Mouse (Mus musculus): ENCODE data around the gene Pitpnm3.

Pitpnm3 gene

GRCm38 (mm10) chr11:72086251-72087046, 49.1 kb downstream of the Pitpnm3 start:
- DNase-seq, result no peak

- no peak for DNase-seq
These were observed 51.2 kb downstream of the Pitpnm3 start for GRCm38 (mm10) chr11:72084337-72084736.

- DNase-seq, result no peak
These were observed 53.0 kb downstream of the Pitpnm3 start for GRCm38 (mm10) chr11:72082601-72083000.

- no peak for DNase-seq
These were observed 55.1 kb downstream of the Pitpnm3 start for GRCm38 (mm10) chr11:72080461-72080860.

- DNase-seq, result peak; percentile 70 to 71
These were observed 56.9 kb downstream of the Pitpnm3 start for GRCm38 (mm10) chr11:72078647-72079046.

- no peak for DNase-seq
These were observed 57.5 kb downstream of the Pitpnm3 start for GRCm38 (mm10) chr11:72078056-72078455.

GRCm38 (mm10) chr11:72074230-72074629, 61.3 kb downstream of the Pitpnm3 start:
- no peak for DNase-seq

GRCm38 (mm10) chr11:72072331-72072905, 63.2 kb downstream of the Pitpnm3 start:
- DNase-seq, result no peak

- DNase-seq, result no peak
These were observed 64.8 kb downstream of the Pitpnm3 start for GRCm38 (mm10) chr11:72070733-72071132.

GRCm38 (mm10) chr11:72068026-72068425, 67.6 kb downstream of the Pitpnm3 start:
- DNase-seq, result peak; percentile 69 to 72

GRCm38 (mm10) chr11:72067326-72067725, 68.3 kb downstream of the Pitpnm3 start:
- peak; percentile 68 to 70 for DNase-seq

- DNase-seq, result peak; percentile 70 to 72
These were observed 69.2 kb downstream of the Pitpnm3 start for GRCm38 (mm10) chr11:72066330-72066729.

GRCm38 (mm10) chr11:72065103-72065502, 70.5 kb downstream of the Pitpnm3 start:
- DNase-seq, result peak; percentile 79 to 80

GRCm38 (mm10) chr11:72064414-72064813, 71.2 kb downstream of the Pitpnm3 start:
- DNase-seq, result no peak

GRCm38 (mm10) chr11:72061093-72061620, 74.4 kb downstream of the Pitpnm3 start:
- peak; percentile 44 to 51 for DNase-seq

GRCm38 (mm10) chr11:72060416-72060815, 75.2 kb downstream of the Pitpnm3 start:
- no peak for DNase-seq

- DNase-seq, result no peak
These were observed 78.4 kb downstream of the Pitpnm3 start for GRCm38 (mm10) chr11:72057166-72057565.

GRCm38 (mm10) chr11:72055176-72055575, 80.4 kb downstream of the Pitpnm3 start:
- DNase-seq, result no peak

- DNase-seq, result peak; percentile 89
These were observed 82.9 kb downstream of the Pitpnm3 start for GRCm38 (mm10) chr11:72052636-72053035.

GRCm38 (mm10) chr11:72052221-72052620, 83.4 kb downstream of the Pitpnm3 start:
- DNase-seq, result no peak

GRCm38 (mm10) chr11:72050895-72051858, 84.4 kb downstream of the Pitpnm3 start:
- no peak for DNase-seq

- DNase-seq, result no peak
These were observed 85.2 kb downstream of the Pitpnm3 start for GRCm38 (mm10) chr11:72050168-72050894.

Data from cerebellum, adult 18-20 months (tissue).